Mouse (Mus musculus): ENCODE measurements around the gene Pygo2.

Gene Pygo2

DNA sequence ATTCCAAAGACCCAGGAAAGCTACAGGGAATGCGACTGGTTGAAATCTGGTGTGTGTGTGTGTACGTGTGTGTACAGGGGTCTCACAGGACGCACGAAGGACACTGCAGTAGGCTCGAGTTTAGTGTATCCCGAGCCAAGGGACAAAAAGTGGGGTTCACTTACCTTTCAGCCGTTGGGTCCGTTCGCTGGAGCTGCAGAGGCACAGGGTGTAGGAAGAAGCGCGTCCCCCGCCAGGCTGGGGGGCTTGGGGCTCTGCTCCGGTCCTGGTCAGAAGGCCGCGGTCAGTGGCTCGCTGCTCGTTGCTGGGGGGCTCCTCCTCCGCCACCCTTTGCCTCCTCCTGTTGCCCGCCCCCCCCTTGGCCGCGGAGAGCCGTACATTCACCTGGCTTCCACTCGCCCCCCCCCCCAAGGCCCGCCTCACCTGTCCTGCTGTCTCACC is 37.1 kb upstream of the Pygo2 start:
- DNase-seq (ENCODE audit: low spot score), result peak; percentile 29

- DNase-seq (ENCODE audit: low spot score), result peak; percentile 96
These were observed 36.4 kb upstream of the Pygo2 start for GRCm38 (mm10) chr3:89393605-89394004.

DNA sequence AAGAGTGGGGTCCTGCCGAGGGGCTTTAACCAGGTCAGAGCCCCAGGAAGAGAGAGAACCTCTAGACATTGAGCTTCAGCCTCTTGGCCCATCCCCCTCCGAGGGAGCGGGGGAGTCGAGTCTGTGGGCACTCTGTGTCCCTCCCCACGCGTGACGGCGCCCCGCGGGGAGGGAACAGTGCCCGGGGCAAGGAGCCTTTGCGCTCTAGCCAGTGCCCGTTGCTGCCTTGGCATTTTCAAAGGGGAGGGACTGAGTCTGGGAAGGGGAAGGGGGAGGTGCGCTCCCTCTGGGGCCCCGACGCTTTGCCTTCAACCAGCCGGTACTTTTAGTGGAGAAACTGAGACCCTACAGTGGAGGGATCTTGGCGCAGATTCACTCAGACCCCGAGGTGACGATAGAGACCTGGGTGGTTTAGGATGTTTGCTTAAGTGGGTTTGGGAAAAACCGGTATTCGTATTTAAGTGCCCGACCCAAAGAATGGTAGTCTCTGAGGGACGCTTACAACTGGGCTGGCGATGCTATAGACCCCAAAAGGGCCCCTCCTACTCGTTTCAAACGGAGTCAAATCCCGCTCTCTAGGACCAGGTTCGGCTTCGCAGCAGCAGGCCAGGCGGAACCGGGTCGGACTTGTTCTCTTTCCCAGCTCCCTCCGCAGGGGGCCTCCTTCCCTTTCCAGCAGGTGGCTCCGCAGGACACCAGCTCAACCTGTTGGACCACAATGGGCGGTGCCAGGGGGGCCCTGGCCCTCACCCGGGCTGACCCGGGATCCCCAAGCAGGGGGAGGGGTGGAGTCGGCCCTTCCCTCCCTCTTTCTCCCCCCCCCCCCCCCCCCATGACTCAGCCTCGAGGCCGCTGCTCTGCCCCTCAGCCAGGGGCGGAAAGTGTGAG is 35.8 kb upstream of the Pygo2 start, which contains the start of gene Zbtb7b:
Gene Zbtb7b (minus strand): TSS at position 771 of the 888 bp plus-strand sequence.
- peak; percentile 73 for DNase-seq (ENCODE audit: low spot score)

DNA sequence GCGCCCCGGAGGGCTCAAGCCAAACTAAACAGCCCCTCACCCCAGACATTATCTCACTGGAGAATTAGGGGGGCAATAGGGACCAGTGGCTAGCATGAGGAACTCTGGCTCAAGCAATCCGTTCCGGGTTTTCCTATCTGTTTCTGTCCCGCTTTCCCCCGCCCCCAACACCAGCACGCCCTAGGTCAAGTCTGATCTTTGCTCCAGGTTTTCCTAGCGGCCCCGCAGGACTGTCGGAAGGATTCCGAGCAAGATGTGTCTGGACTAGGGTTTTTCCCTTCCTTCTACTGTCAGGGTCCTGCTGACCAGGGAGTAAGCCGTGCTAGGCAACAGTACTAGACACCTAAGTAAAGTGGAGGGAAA is 35.1 kb upstream of the Pygo2 start:
- peak; percentile 93 for DNase-seq (ENCODE audit: low spot score)

DNA sequence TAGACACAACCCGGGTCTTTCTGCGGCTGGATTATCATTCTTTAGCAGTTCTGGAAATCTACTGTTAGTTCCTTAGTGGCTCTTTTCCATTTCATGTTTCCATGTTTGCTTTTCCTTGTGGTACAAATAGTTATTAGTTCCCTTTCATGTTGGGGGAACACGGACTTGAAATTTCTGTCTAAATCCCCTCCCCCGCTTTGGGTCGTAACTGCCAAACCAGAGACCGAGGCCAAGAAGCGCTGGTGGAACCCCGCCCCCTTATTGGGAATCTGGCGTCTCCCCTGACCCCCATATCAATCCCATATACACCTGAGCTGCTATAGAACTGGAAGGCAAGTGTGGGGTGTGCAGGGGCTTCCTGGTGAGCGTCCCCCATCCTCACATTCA is 34.6 kb upstream of the Pygo2 start:
- no peak for DNase-seq (ENCODE audit: low spot score)

DNA sequence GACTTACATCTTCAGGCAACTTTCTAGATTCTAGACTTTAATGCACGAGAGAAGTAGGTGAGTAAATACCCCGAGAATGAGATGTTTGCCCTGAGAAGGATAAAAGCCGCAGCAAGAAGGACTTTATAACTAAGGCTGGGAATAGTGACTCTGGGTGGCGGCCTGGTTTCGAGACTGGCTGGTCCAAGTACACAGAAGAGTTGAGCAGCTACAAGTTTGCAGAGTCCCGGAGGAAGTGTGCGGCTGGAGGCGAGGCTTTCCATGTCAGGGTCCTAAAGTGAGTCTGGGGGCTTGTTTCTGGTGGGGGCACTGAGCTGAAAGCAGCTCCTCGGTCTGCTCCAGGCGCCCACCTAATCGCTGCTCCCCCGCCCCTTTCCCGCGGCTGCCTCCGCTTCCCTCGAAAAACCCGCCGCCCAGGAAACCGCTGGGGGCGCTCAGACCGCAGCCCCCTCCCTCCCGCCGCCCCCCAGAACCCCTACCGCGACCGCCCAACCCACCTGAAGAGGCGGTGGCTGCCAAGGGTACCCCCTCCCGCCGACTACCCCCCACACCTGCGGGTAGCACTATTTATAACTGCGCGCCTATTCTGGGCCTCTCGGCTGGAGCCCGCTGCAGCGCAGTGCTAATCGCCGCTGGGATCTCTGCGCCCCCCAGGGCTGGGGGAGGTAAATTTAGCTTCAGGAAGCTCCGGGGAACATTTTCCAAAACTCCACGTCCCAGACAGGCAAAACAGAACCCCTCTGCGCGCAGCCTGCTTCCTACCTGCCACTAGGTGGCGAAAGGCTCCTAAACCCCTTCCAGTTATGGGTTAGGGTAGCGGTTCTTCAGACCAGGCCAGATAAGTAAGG is 34.0 kb upstream of the Pygo2 start:
- peak; percentile 87 for DNase-seq (ENCODE audit: low spot score)

DNA sequence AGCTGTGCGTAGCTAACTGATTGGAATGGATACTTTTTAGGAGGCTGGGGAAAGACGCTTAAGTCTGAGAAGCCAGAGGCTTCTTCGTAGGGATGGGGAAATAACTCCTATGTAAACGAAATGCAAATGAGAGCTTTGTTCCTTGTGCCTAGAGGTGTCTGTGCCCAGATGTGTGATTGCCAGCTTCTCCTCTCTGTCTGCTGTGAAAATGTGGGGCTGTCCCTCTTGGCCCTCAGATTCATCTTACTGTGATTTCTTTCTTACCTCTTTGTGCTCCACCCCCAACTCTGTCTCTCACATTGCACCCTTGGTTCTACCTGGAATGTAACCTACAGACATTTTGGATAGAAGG is 33.4 kb upstream of the Pygo2 start:
- DNase-seq (ENCODE audit: low spot score), result no peak

GRCm38 (mm10) chr3:89401329-89401728 is 28.7 kb upstream of the Pygo2 start:
- no peak for DNase-seq (ENCODE audit: low spot score)

- no peak for DNase-seq (ENCODE audit: low spot score)
These were observed 27.3 kb upstream of the Pygo2 start, which contains the start of gene Lenep for GRCm38 (mm10) chr3:89402693-89403092. Lenep (minus strand) TSS chr3:89402793.

DNA sequence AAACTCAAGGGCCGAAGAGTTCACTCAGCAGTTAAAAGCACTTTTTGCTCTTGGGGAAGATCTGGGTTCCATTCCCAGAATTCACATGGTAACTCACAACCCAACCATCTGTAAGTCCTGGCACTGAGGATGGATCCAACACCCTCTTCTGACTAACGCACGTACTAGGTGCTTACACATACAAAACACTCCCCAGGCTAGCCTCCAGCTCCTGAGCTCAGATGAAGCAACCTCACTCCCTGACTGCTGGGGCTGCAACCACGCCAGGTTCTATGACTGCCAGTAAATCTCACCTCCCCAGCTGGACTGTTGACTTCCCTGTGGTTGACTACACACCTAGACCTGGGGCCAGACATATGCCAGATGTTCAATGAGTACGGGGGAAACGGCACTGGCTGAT is 23.1 kb upstream of the Pygo2 start:
- no peak for DNase-seq (ENCODE audit: low spot score)

- DNase-seq (ENCODE audit: low spot score), result no peak
These were observed 21.6 kb upstream of the Pygo2 start for GRCm38 (mm10) chr3:89408448-89408847.

GRCm38 (mm10) chr3:89409701-89410100 is 20.3 kb upstream of the Pygo2 start:
- DNase-seq (ENCODE audit: low spot score), result no peak

GRCm38 (mm10) chr3:89410864-89411263 is 19.1 kb upstream of the Pygo2 start:
- no peak for DNase-seq (ENCODE audit: low spot score)

- DNase-seq (ENCODE audit: low spot score), result peak; percentile 100
These were observed 18.3 kb upstream of the Pygo2 start, which contains the start of gene Flad1 for GRCm38 (mm10) chr3:89411490-89412393. Flad1 (minus strand) TSS chr3:89411870.

- DNase-seq (ENCODE audit: low spot score), result no peak
These were observed 13.9 kb upstream of the Pygo2 start for GRCm38 (mm10) chr3:89416158-89416557.

GRCm38 (mm10) chr3:89417131-89417530 is 12.9 kb upstream of the Pygo2 start:
- no peak for DNase-seq (ENCODE audit: low spot score)

- DNase-seq (ENCODE audit: low spot score), result no peak
These were observed 12.2 kb upstream of the Pygo2 start for GRCm38 (mm10) chr3:89417840-89418169.

- peak; percentile 97 for DNase-seq (ENCODE audit: low spot score)
These were observed 11.7 kb upstream of the Pygo2 start, which contains the start of the genes Cks1b and Shc1 for GRCm38 (mm10) chr3:89418170-89418860. Cks1b (minus strand) TSS chr3:89418383. Shc1 (plus strand) TSS chr3:89418443.

GRCm38 (mm10) chr3:89418861-89419250 is 11.2 kb upstream of the Pygo2 start:
- DNase-seq (ENCODE audit: low spot score), result no peak

DNA sequence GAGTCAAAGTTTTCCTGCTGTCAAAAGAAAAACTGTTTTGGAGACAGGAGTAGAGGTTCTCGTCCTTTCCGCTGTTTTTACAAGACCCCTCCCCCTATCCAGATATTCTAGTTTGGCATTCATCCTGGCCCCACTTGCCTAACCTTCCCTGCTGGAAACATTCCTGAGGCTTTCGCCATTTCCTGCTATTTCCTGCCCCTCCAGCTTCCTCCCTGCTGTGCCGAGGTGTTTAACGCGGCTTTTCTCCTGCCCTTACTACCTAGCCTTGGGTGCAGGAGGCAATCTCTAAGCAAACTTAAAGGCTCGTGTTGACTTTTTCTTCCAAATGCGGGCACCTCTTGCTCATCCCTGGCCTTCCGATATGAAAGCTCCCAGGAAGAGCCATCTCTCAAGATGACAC is 10.4 kb upstream of the Pygo2 start:
- DNase-seq (ENCODE audit: low spot score), result peak; percentile 16

GRCm38 (mm10) chr3:89419981-89420380 is 10.0 kb upstream of the Pygo2 start:
- no peak for DNase-seq (ENCODE audit: low spot score)
